9 mouse cellular contexts compared by ENCODE assay signal in the genomic region with DNA sequence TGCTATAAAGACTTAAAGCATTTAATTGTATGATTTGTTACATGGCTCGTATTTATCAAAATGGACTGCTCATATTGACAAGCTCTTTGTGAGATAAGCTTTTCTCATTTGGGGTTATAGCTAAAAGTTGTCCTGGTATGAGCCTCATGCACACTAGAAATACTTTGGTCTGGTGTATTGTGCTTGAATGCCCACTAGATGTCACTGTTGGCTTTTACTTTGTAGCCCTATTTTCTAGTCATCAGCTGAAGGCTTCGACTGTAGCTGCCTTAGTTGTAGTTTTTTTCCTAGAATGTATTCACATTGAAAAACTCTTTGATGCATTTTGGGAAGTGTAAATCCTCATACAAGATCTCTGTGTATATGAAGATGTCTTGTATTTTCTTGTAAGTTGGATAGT. TPM values are rescaled to one million over a fixed set of nuclear protein-coding genes. Genes with fewer than 3 reads are reported as not detected.
DNase-seq lines count a peak whose midpoint lies in the region; ATAC-seq lines count a peak whose summit lies in the region.
"Had no signal": no experiment of that assay in that cellular context is flagged by ENCODE, and none has a peak within 500 bp of the region (broad histone marks: within the 10 kb centered on the region; RNA-seq: fewer than 3 reads in every experiment).

No protein-coding gene starts in this region.

- H3K4me2 ChIP-seq in hindbrain, embryonic 13.5 days, result no peak overlapping the region
- no peak overlapping the region for H3K4me2 ChIP-seq in hindbrain, embryonic 12.5 days (replicated peaks)
- no peak overlapping the region for H3K4me2 ChIP-seq in intestine, embryonic 16.5 days (ENCODE audit: low read depth, low read length)
- no peak overlapping the region for H3K4me2 ChIP-seq in midbrain, embryonic 13.5 days (replicated peaks)
- H3K4me2 ChIP-seq: embryonic facial prominence, embryonic 13.5 days had no signal

- H3K27me3 ChIP-seq in hindbrain, embryonic 13.5 days, result no peaks in the 10 kb centered on the region
- H3K27me3 ChIP-seq in hindbrain, embryonic 12.5 days, result no peaks in the 10 kb centered on the region
- no peaks in the 10 kb centered on the region for H3K27me3 ChIP-seq in intestine, embryonic 16.5 days (replicated peaks; ENCODE audit: control insufficient read depth, insufficient read depth, low read length)
- no peaks in the 10 kb centered on the region for H3K27me3 ChIP-seq in midbrain, embryonic 13.5 days
- H3K27me3 ChIP-seq: embryonic facial prominence, embryonic 13.5 days had no signal

- no peak overlapping the region for H3K27ac ChIP-seq in hindbrain, embryonic 13.5 days
- no peak overlapping the region for H3K27ac ChIP-seq in hindbrain, embryonic 12.5 days
- no peak overlapping the region for H3K27ac ChIP-seq in intestine, embryonic 16.5 days (ENCODE audit: low read length)
- no peak overlapping the region for H3K27ac ChIP-seq in midbrain, embryonic 13.5 days
- H3K27ac ChIP-seq: embryonic facial prominence, embryonic 13.5 days had no signal

- no peaks in the 10 kb centered on the region for H3K4me1 ChIP-seq in hindbrain, embryonic 13.5 days (replicated peaks)
- H3K4me1 ChIP-seq in hindbrain, embryonic 12.5 days, result no peaks in the 10 kb centered on the region
- no peaks in the 10 kb centered on the region for H3K4me1 ChIP-seq in intestine, embryonic 16.5 days (ENCODE audit: control insufficient read depth, insufficient read depth, low read length)
- H3K4me1 ChIP-seq in midbrain, embryonic 13.5 days (replicated peaks), result no peaks in the 10 kb centered on the region
- H3K4me1 ChIP-seq: embryonic facial prominence, embryonic 13.5 days had no signal

- DNase-seq in A20 (ENCODE audit: low read depth, low spot score), result peak; percentile 56
- peak; percentile 36 for DNase-seq in Muller cell, postnatal 12 days (ENCODE audit: inconsistent ontology term)
- DNase-seq in embryo, embryonic 11 days, result peak; percentile 73
- DNase-seq in testis, postnatal 10 days (ENCODE audit: low spot score), result no peak

- H3K4me3 ChIP-seq in hindbrain, embryonic 13.5 days, result no peak overlapping the region
- no peak overlapping the region for H3K4me3 ChIP-seq in hindbrain, embryonic 12.5 days
- H3K4me3 ChIP-seq in intestine, embryonic 16.5 days (ENCODE audit: low read length), result no peak overlapping the region
- no peak overlapping the region for H3K4me3 ChIP-seq in midbrain, embryonic 13.5 days (replicated peaks)
- H3K4me3 ChIP-seq: embryonic facial prominence, embryonic 13.5 days had no signal

- peaks cover 20% of the 10 kb centered on the region for H3K36me3 ChIP-seq in hindbrain, embryonic 13.5 days
- H3K36me3 ChIP-seq in hindbrain, embryonic 12.5 days, result peaks cover 9% of the 10 kb centered on the region; the same call in 1 of the 2 replicates
- no peaks in the 10 kb centered on the region for H3K36me3 ChIP-seq in intestine, embryonic 16.5 days (ENCODE audit: control insufficient read depth, insufficient read depth, low read length)
- H3K36me3 ChIP-seq in midbrain, embryonic 13.5 days, result peaks cover 24% of the 10 kb centered on the region

- WGBS in hindbrain, embryonic 13.5 days, result 25% methylated on average over 2 of the region's 2 CpGs
- 23% methylated on average over 2 of the region's 2 CpGs for WGBS in hindbrain, embryonic 12.5 days
- 17% methylated on average over 2 of the region's 2 CpGs for whole genome bisulfite sequencing in intestine, embryonic 16.5 days
- 22% methylated on average over 2 of the region's 2 CpGs for WGBS in midbrain, embryonic 13.5 days

- H3K9me3 ChIP-seq in hindbrain, embryonic 13.5 days, result no peaks in the 10 kb centered on the region
- no peaks in the 10 kb centered on the region for H3K9me3 ChIP-seq in hindbrain, embryonic 12.5 days (replicated peaks)
- no peaks in the 10 kb centered on the region for H3K9me3 ChIP-seq in intestine, embryonic 16.5 days (ENCODE audit: control insufficient read depth, low read length)
- H3K9me3 ChIP-seq in midbrain, embryonic 13.5 days, result no peaks in the 10 kb centered on the region
- H3K9me3 ChIP-seq: embryonic facial prominence, embryonic 13.5 days had no signal

- ATAC-seq in hindbrain, embryonic 13.5 days (ENCODE audit: low FRiP score), result 0 out of 2 replicates have a peak, but pooled peaks have one; percentile 63
- no peak for ATAC-seq in hindbrain, embryonic 12.5 days (ENCODE audit: low FRiP score)
- peak; percentile 65; the same call in 1 of the 2 replicates for ATAC-seq in intestine, embryonic 16.5 days
- ATAC-seq in midbrain, embryonic 13.5 days, result peak; percentile 70; the same call in 1 of the 2 replicates

- H3K9ac ChIP-seq in hindbrain, embryonic 13.5 days, result no peak overlapping the region
- no peak overlapping the region for H3K9ac ChIP-seq in hindbrain, embryonic 12.5 days
- no peak overlapping the region for H3K9ac ChIP-seq in intestine, embryonic 16.5 days (ENCODE audit: low read depth, low read length)
- no peak overlapping the region for H3K9ac ChIP-seq in midbrain, embryonic 13.5 days (replicated peaks)
- H3K9ac ChIP-seq: embryonic facial prominence, embryonic 13.5 days had no signal

RNA-seq across cellular contexts. Expression of gene Anapc10, which starts 22.7 kb away (rescaled TPM):
- polyA plus RNA-seq in hindbrain, embryonic 13.5 days (2015; fragmentation: Nextera tagmentation; extraction: Ambion mirVana), result 36.0 and 42.4 TPM in 2 replicates
- 40.8 and 41.7 TPM in 2 replicates for polyA plus RNA-seq in hindbrain, embryonic 12.5 days (2016; fragmentation: Nextera tagmentation; extraction: Ambion mirVana)
- polyA plus RNA-seq in intestine, embryonic 16.5 days (2015; fragmentation: Nextera tagmentation; extraction: Ambion mirVana), result 24.4 and 27.5 TPM in 2 replicates
- polyA plus RNA-seq in midbrain, embryonic 13.5 days (2015; fragmentation: Nextera tagmentation; extraction: Ambion mirVana), result 41.3 and 44.5 TPM in 2 replicates

RNA-seq across cellular contexts. Expression of gene Abce1, which starts 22.8 kb away (rescaled TPM):
- polyA plus RNA-seq in hindbrain, embryonic 13.5 days (2015; fragmentation: Nextera tagmentation; extraction: Ambion mirVana), result 85.2 and 85.6 TPM in 2 replicates
- 102 and 116 TPM in 2 replicates for polyA plus RNA-seq in hindbrain, embryonic 12.5 days (2016; fragmentation: Nextera tagmentation; extraction: Ambion mirVana)
- polyA plus RNA-seq in intestine, embryonic 16.5 days (2015; fragmentation: Nextera tagmentation; extraction: Ambion mirVana), result 82.7 and 87.0 TPM in 2 replicates
- polyA plus RNA-seq in midbrain, embryonic 13.5 days (2015; fragmentation: Nextera tagmentation; extraction: Ambion mirVana), result 83.5 and 87.0 TPM in 2 replicates
